Mouse (Mus musculus): ENCODE data around the gene Hipk1. TPM values are rescaled to one million over a fixed set of nuclear protein-coding genes. Genes with fewer than 3 reads are reported as not detected.

Hipk1 gene
- polyA plus RNA-seq, 1 experiment: 55.2 TPM

DNA sequence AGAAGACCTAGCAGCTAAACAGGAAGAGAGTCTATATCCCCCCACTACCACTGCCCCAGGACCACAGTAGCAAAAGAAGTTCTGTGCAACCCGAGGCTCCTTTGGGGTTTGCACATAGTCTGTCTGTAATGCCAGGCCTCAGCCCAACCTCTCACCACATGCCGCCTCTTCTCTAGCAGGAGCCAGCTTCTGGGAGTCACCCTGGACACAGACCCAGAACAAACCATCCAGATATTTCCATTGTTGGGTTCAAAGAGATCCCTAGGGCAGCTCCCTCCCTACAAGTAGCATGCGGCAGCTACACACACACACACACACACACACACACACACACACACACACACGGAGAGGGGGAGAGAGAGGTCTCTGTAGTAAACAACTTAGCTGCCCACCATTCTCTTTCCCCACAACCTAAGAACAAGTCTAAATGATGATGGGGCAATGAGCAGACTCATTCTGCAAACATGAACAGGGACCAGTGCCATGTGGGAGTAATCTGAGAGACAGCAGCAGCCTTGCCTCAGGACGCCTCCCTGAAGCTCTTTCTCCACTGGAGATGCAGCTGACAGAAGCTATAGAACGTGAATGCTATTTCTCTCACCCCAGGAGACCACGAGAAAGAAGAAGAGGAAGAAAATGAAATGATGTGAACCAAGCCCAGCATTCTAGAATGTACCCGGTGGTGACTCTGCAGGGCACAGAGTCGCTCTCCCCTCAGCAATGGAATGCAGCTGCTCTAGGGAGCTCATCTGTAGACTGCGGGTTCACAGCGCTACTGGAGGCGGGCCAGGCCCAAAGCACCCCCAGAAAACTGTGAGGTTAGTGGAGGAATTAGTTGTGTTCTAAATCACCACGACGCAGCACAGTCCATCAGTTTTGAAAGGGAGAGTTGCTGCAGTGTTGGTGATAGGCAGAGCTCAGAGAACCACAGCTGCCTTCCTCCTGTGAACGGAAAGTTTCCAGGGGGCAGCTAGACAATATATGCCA lies 74.3 kb downstream of the Hipk1 start:
- Histone ChIP-seq H3K27me3 (ENCODE audit: control insufficient read depth, insufficient read depth, low read length) (no peaks in the 10 kb centered on the region), H3K4me1 (ENCODE audit: control insufficient read depth, insufficient read depth, insufficient read length, low read length) (no peaks in the 10 kb centered on the region; the same call in 1 of the 2 replicates), H3K36me3 (ENCODE audit: control insufficient read depth, insufficient read depth, low read length) (no peaks in the 10 kb centered on the region), H3K4me3 (ENCODE audit: low read depth, low read length) (no peak overlapping the region), H3K27ac (ENCODE audit: insufficient read depth, low read depth, low read length) (no peak overlapping the region)
- TF ChIP-seq POLR2A (IDR thresholded peaks at IDR 0.05; ENCODE audit: low read depth, low read length): no peak
- no peak for TF ChIP-seq CTCF (IDR thresholded peaks at IDR 0.05; ENCODE audit: extremely low read depth, insufficient read length, insufficient replicate concordance, low read depth, low read length)
- WGBS: 57% methylated on average over 15 of the region's 15 CpGs

DNA sequence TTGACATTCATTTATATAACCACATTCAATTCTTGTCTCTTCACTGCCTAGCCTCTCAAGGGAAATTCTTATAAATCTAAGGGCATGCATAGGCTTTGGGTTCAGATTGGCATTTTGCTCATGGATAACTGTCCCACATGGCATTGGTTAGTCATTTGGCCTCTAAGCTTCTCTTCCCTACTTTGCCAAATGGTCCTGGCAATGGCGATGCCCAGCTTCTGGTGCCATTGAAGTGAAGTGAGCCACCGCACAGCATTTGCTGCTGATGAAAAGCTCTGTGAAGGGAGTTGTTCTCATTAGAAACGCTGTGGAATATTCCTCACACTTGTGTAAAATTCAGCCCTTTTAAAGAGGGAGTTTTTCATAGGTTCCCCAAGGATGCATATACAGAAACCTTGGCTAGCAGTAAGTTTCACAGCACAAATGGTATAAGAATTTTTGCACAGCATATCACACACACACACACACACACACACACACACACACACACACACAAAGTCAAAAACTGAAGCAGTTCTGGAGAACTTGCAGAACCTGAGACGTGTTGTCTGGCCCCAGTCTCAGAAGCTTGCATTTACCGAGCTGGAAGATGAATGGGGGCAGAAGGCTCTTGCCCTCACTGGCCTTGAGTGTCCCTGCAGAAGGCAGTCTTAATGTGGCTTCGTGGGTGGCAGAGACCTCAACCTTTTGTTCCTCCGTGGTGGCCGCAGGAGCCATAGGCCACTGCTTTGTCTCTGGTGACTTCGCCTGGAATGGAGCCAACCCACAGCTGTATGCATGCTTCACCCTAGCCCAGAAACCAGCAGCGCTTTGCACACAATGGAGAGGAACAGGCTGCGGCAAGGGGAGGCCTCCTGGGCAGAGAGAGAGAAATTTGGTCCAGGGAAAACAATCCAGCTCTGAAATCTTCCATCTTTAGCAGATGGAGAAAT lies 75.3 kb downstream of the Hipk1 start:
- Histone ChIP-seq H3K4me3 (ENCODE audit: low read depth, low read length) (no peak overlapping the region), H3K27me3 (ENCODE audit: control insufficient read depth, insufficient read depth, low read length) (no peaks in the 10 kb centered on the region), H3K4me1 (ENCODE audit: control insufficient read depth, insufficient read depth, insufficient read length, low read length) (no peaks in the 10 kb centered on the region; the same call in 1 of the 2 replicates), H3K27ac (ENCODE audit: insufficient read depth, low read depth, low read length) (no peak overlapping the region), H3K36me3 (ENCODE audit: control insufficient read depth, insufficient read depth, low read length) (no peaks in the 10 kb centered on the region)
- no peak for TF ChIP-seq CTCF (IDR thresholded peaks at IDR 0.05; ENCODE audit: extremely low read depth, insufficient read length, insufficient replicate concordance, low read depth, low read length)
- no peak for TF ChIP-seq POLR2A (IDR thresholded peaks at IDR 0.05; ENCODE audit: low read depth, low read length)
- WGBS: 62% methylated on average over 11 of the region's 11 CpGs

DNA sequence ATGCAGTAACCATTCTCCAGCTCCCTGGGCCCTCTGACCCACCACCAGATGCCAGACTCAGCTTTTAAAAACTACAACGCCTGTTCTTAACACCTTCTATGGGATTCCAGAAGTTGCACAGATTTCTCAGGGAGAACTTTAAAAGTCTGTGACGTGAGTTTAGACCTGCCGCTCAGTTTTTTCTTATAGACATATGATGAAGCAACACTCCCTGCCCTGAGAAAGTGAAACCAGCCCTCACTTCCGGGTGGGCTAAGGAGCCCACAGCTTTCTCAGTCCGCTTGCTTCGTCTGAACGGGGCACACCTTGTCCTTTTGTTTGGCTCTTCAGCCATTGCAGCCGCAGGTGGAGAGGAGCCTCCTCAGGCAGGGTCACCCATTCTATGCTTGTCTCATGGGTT lies 76.4 kb downstream of the Hipk1 start:
- Histone ChIP-seq H3K27me3 (ENCODE audit: control insufficient read depth, insufficient read depth, low read length) (no peaks in the 10 kb centered on the region), H3K4me3 (ENCODE audit: low read depth, low read length) (no peak overlapping the region), H3K36me3 (ENCODE audit: control insufficient read depth, insufficient read depth, low read length) (no peaks in the 10 kb centered on the region), H3K27ac (ENCODE audit: insufficient read depth, low read depth, low read length) (no peak overlapping the region), H3K4me1 (ENCODE audit: control insufficient read depth, insufficient read depth, insufficient read length, low read length) (no peaks in the 10 kb centered on the region; the same call in 1 of the 2 replicates)
- WGBS: 60% methylated on average over 8 of the region's 8 CpGs
- TF ChIP-seq POLR2A (IDR thresholded peaks at IDR 0.05; ENCODE audit: low read depth, low read length) (no peak), CTCF (IDR thresholded peaks at IDR 0.05; ENCODE audit: extremely low read depth, insufficient read length, insufficient replicate concordance, low read depth, low read length) (no peak)

DNA sequence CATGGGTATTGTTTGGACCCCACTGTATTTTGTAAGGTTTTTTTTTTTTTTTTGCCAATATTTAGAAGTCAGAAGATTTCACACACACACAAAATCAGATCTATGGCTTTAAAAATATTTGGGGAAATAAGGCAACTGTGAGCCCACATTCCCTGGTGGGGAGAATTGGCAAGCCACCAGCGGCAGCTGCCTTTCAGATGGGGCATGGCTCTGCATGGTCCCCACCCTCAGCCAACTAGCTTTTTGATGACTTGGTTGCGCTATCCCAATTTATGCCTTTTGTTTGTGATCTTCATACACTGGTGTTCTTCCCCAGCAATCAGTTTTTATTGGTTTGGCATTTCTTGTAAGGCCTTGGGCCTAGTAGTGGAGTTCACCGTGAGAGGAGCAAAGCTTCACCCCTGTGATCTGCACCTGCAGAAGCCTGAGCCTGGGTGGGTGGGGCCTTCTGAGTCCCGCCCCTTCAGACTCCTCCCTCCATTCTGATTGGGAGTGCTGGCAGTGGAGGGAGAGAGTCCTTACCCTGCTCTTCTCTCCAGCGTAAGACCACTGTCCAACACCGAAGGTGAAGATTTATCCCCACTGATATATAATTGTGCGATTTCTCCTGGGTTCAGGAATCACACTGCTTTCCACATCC lies 77.0 kb downstream of the Hipk1 start:
- H3K4me3 ChIP-seq (ENCODE audit: low read depth, low read length): no peak overlapping the region
- TF ChIP-seq POLR2A (IDR thresholded peaks at IDR 0.05; ENCODE audit: low read depth, low read length) (no peak), CTCF (IDR thresholded peaks at IDR 0.05; ENCODE audit: extremely low read depth, insufficient read length, insufficient replicate concordance, low read depth, low read length) (no peak)
- WGBS: 59% methylated on average over 7 of the region's 7 CpGs
- H3K4me1 ChIP-seq (ENCODE audit: control insufficient read depth, insufficient read depth, insufficient read length, low read length): no peaks in the 10 kb centered on the region; the same call in 1 of the 2 replicates
- H3K36me3 ChIP-seq (ENCODE audit: control insufficient read depth, insufficient read depth, low read length): no peaks in the 10 kb centered on the region
- no peak overlapping the region for H3K27ac ChIP-seq (ENCODE audit: insufficient read depth, low read depth, low read length)
- no peaks in the 10 kb centered on the region for H3K27me3 ChIP-seq (ENCODE audit: control insufficient read depth, insufficient read depth, low read length)

DNA sequence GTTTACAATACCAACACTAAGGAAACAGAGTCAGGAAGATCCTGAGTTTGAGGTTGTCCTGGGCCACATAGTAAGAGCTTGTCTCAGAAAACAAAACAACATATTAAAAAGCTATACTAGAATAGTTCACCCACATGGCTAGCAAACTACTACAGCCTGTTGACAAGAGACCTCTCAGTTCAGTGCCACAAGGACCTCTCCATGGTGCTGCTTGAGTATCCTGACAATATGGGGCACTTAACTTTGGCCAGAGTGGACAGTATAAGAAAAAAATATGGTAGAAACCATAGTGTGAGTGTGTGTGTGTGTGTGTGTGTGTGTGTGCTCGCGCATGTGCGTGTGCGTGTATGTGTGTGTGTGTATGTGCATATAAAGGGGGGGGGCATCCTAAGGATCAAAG lies 79.2 kb downstream of the Hipk1 start:
- 90% methylated on average over 4 of the region's 4 CpGs for WGBS
- H3K36me3 ChIP-seq (ENCODE audit: control insufficient read depth, insufficient read depth, low read length): no peaks in the 10 kb centered on the region
- H3K4me3 ChIP-seq (ENCODE audit: low read depth, low read length): no peak overlapping the region
- H3K27ac ChIP-seq (ENCODE audit: insufficient read depth, low read depth, low read length): no peak overlapping the region
- H3K4me1 ChIP-seq (ENCODE audit: control insufficient read depth, insufficient read depth, insufficient read length, low read length): no peaks in the 10 kb centered on the region; the same call in 1 of the 2 replicates
- TF ChIP-seq CTCF (IDR thresholded peaks at IDR 0.05; ENCODE audit: extremely low read depth, insufficient read length, insufficient replicate concordance, low read depth, low read length) (no peak), POLR2A (IDR thresholded peaks at IDR 0.05; ENCODE audit: low read depth, low read length) (no peak)
- no peaks in the 10 kb centered on the region for H3K27me3 ChIP-seq (ENCODE audit: control insufficient read depth, insufficient read depth, low read length)

DNA sequence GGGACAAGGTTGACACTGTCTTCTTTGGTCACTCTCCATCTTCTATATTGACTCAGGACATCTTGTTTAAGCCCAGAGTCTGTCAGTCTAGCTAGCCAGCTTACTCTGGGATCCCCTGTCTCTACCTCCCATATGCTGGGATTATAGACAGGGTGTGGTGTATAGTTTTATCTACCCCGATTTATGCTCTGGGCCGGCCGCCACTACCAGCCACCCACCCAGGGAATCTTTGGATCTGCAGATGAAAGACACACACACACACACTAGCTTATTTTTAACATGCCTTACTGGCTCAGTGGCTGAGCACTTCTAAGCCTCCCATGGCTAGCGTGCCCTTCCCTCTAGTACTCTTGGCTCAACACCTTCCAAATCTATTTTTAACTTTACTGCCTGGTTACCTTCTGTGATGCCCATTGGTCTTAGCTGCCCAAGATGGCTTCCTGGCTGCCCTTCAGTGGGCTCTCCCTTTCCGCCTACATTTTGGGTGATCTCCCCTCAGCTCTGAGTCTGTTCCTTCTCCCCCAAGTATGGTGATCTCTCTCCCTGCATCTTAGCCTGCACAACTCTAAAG lies 81.8 kb downstream of the Hipk1 start:
- no peaks in the 10 kb centered on the region for H3K4me1 ChIP-seq (ENCODE audit: control insufficient read depth, insufficient read depth, insufficient read length, low read length)
- no peak overlapping the region for H3K4me3 ChIP-seq (ENCODE audit: low read depth, low read length)
- H3K27ac ChIP-seq (ENCODE audit: insufficient read depth, low read depth, low read length): no peak overlapping the region
- 78% methylated on average over 5 of the region's 5 CpGs for WGBS
- H3K36me3 ChIP-seq (ENCODE audit: control insufficient read depth, insufficient read depth, low read length): no peaks in the 10 kb centered on the region
- TF ChIP-seq CTCF (IDR thresholded peaks at IDR 0.05; ENCODE audit: extremely low read depth, insufficient read length, insufficient replicate concordance, low read depth, low read length) (no peak), POLR2A (IDR thresholded peaks at IDR 0.05; ENCODE audit: low read depth, low read length) (no peak)
- H3K27me3 ChIP-seq (ENCODE audit: control insufficient read depth, insufficient read depth, low read length): no peaks in the 10 kb centered on the region
